In genomic region chr3:108195941-108196590, GRCm38 (mm10) we compare ENCODE assay signal across 7 mouse cellular contexts. TPM values are rescaled to one million over a fixed set of nuclear protein-coding genes. Genes with fewer than 3 reads are reported as not detected.
DNase-seq lines count a peak whose midpoint lies in the region; ATAC-seq and TF ChIP-seq lines count a peak whose summit lies in the region.

No protein-coding gene starts in this region.

- H3K4me3 ChIP-seq in neural tube, embryonic 11.5 days (ENCODE audit: low read depth, low read length), result no peak overlapping the region
- H3K4me3 ChIP-seq in forebrain, embryonic 12.5 days (replicated peaks), result no peak overlapping the region
- no peak overlapping the region for H3K4me3 ChIP-seq in stomach, postnatal 0 days (ENCODE audit: low read depth, low read length)

- H3K36me3 ChIP-seq in neural tube, embryonic 11.5 days (ENCODE audit: control insufficient read depth, insufficient read depth, low read length), result no peaks in the 10 kb centered on the region
- peaks cover 15% of the 10 kb centered on the region for H3K36me3 ChIP-seq in forebrain, embryonic 12.5 days (replicated peaks)
- H3K36me3 ChIP-seq in stomach, postnatal 0 days (ENCODE audit: control insufficient read depth, insufficient read depth, low read length), result no peaks in the 10 kb centered on the region

- no peak overlapping the region for H3K9ac ChIP-seq in neural tube, embryonic 11.5 days (ENCODE audit: low read length)
- H3K9ac ChIP-seq in forebrain, embryonic 12.5 days, result peak overlapping the region; percentile 8; the same call in 1 of the 2 replicates
- H3K9ac ChIP-seq in stomach, postnatal 0 days (ENCODE audit: low read length), result no peak overlapping the region

- H3K4me1 ChIP-seq in neural tube, embryonic 11.5 days (ENCODE audit: control insufficient read depth, insufficient read depth, low read length), result peaks cover 19% of the 10 kb centered on the region
- H3K4me1 ChIP-seq in forebrain, embryonic 12.5 days, result peaks cover 37% of the 10 kb centered on the region
- H3K4me1 ChIP-seq in stomach, postnatal 0 days (replicated peaks; ENCODE audit: control insufficient read depth, insufficient read depth), result peaks cover 2% of the 10 kb centered on the region; the same call in 1 of the 2 replicates

- no peak for ATAC-seq in neural tube, embryonic 11.5 days (ENCODE audit: insufficient read depth, low FRiP score, low TSS enrichment)
- ATAC-seq in forebrain, embryonic 12.5 days (ENCODE audit: low FRiP score), result no peak
- ATAC-seq in stomach, postnatal 0 days (ENCODE audit: low FRiP score, low TSS enrichment), result no peak
- ATAC-seq in erythroblast, adult 5-6 weeks (replicated peaks; ENCODE audit: low FRiP score, poor library complexity, severe bottlenecking), result no peak

- H3K4me2 ChIP-seq in neural tube, embryonic 11.5 days (ENCODE audit: low read depth), result no peak overlapping the region
- 0 out of 2 replicates have a peak overlapping the region, but pooled peaks have one; percentile 24 for H3K4me2 ChIP-seq in forebrain, embryonic 12.5 days
- H3K4me2 ChIP-seq in stomach, postnatal 0 days (replicated peaks; ENCODE audit: low read depth), result no peak overlapping the region

- TF ChIP-seq EP300 in stomach, postnatal 0 days (optimal IDR thresholded peaks at IDR 0.05), result no peak

- TF ChIP-seq CTCF in stomach, postnatal 0 days (IDR thresholded peaks at IDR 0.05; ENCODE audit: low read depth), result no peak

- H3K27me3 ChIP-seq in neural tube, embryonic 11.5 days (ENCODE audit: control insufficient read depth, insufficient read depth, low read length), result no peaks in the 10 kb centered on the region
- H3K27me3 ChIP-seq in forebrain, embryonic 12.5 days, result no peaks in the 10 kb centered on the region
- no peaks in the 10 kb centered on the region for H3K27me3 ChIP-seq in stomach, postnatal 0 days (ENCODE audit: control insufficient read depth, insufficient read depth, low read length)

- no peaks in the 10 kb centered on the region for H3K9me3 ChIP-seq in neural tube, embryonic 11.5 days (ENCODE audit: control insufficient read depth, low read length)
- H3K9me3 ChIP-seq in forebrain, embryonic 12.5 days, result no peaks in the 10 kb centered on the region
- no peaks in the 10 kb centered on the region for H3K9me3 ChIP-seq in stomach, postnatal 0 days (ENCODE audit: control insufficient read depth, low read length)

- no peak for DNase-seq in neural tube, embryonic 11.5 days (ENCODE audit: low spot score)
- DNase-seq in neural tube, embryonic 10.5 days (ENCODE audit: extremely low spot score, low spot score), result no peak
- DNase-seq in layer of hippocampus, postnatal 36 days, result peak; percentile 61 to 73
- DNase-seq in stomach, postnatal 0 days (ENCODE audit: low spot score), result peak; percentile 15
- no peak for DNase-seq in kidney, postnatal 14 days

- peak overlapping the region; percentile 67 for H3K27ac ChIP-seq in neural tube, embryonic 11.5 days (ENCODE audit: low read depth, low read length)
- peak overlapping the region; percentile 79 for H3K27ac ChIP-seq in forebrain, embryonic 12.5 days
- no peak overlapping the region for H3K27ac ChIP-seq in stomach, postnatal 0 days (replicated peaks)

- 80% methylated on average over 7 of the region's 7 CpGs for WGBS in neural tube, embryonic 11.5 days
- 72% methylated on average over 7 of the region's 7 CpGs for WGBS in forebrain, embryonic 12.5 days
- whole genome bisulfite sequencing in stomach, postnatal 0 days, result 68% methylated on average over 7 of the region's 7 CpGs

RNA-seq across cellular contexts. Expression of gene Cyb561d1, which starts 4.9 kb away (rescaled TPM):
- 2.1 and 2.9 TPM in 2 replicates for polyA plus RNA-seq in neural tube, embryonic 11.5 days (2014; fragmentation: Nextera tagmentation; extraction: Ambion mirVana)
- polyA plus RNA-seq in forebrain, embryonic 12.5 days (2016; fragmentation: Nextera tagmentation; extraction: Ambion mirVana), result 4.3 and 5.6 TPM in 2 replicates
- 10 to 100 TPM; 16.4 to 16.5 TPM for total RNA-seq in layer of hippocampus, postnatal 36 days (2021)
- polyA plus RNA-seq in stomach, postnatal 0 days (2015; fragmentation: Nextera tagmentation; extraction: Ambion mirVana), result 5.5 TPM in 2 replicates
- total RNA-seq in erythroblast, adult 5-6 weeks (2015; ENCODE audit: low replicate concordance), result 0.63 and 1.3 TPM in 2 replicates
- 1.1 and 1.7 TPM in 2 replicates for total RNA-seq in erythroblast, adult 5-6 weeks (2017; ENCODE audit: low replicate concordance)

RNA-seq across cellular contexts. Expression of gene Amigo1, which starts 9.9 kb away (rescaled TPM):
- 6.5 and 7.2 TPM in 2 replicates for polyA plus RNA-seq in neural tube, embryonic 11.5 days (2014; fragmentation: Nextera tagmentation; extraction: Ambion mirVana)
- polyA plus RNA-seq in forebrain, embryonic 12.5 days (2016; fragmentation: Nextera tagmentation; extraction: Ambion mirVana), result 7.5 and 8.9 TPM in 2 replicates
- 10 to 100 TPM; 65.0 to 69.0 TPM for total RNA-seq in layer of hippocampus, postnatal 36 days (2021)
- 3.0 and 3.5 TPM in 2 replicates for polyA plus RNA-seq in stomach, postnatal 0 days (2015; fragmentation: Nextera tagmentation; extraction: Ambion mirVana)
- not detected in 2 replicates for total RNA-seq in erythroblast, adult 5-6 weeks (2015; ENCODE audit: low replicate concordance)
- 0.77 TPM in 1 of 2 replicates, not detected in the other for total RNA-seq in erythroblast, adult 5-6 weeks (2017; ENCODE audit: low replicate concordance)

RNA-seq across cellular contexts. Expression of gene Atxn7l2, which starts 14.7 kb away (rescaled TPM):
- 21.1 and 24.5 TPM in 2 replicates for polyA plus RNA-seq in neural tube, embryonic 11.5 days (2014; fragmentation: Nextera tagmentation; extraction: Ambion mirVana)
- polyA plus RNA-seq in forebrain, embryonic 12.5 days (2016; fragmentation: Nextera tagmentation; extraction: Ambion mirVana), result 24.0 and 28.1 TPM in 2 replicates
- total RNA-seq in layer of hippocampus, postnatal 36 days (2021), result 10 to 100 TPM; 25.7 to 28.9 TPM
- polyA plus RNA-seq in stomach, postnatal 0 days (2015; fragmentation: Nextera tagmentation; extraction: Ambion mirVana), result 4.3 and 4.8 TPM in 2 replicates
- 0.58 and 0.84 TPM in 2 replicates for total RNA-seq in erythroblast, adult 5-6 weeks (2015; ENCODE audit: low replicate concordance)
- 0.56 and 1.4 TPM in 2 replicates for total RNA-seq in erythroblast, adult 5-6 weeks (2017; ENCODE audit: low replicate concordance)

RNA-seq across cellular contexts. Expression of gene Sypl2, which starts 30.4 kb away (rescaled TPM):
- polyA plus RNA-seq in neural tube, embryonic 11.5 days (2014; fragmentation: Nextera tagmentation; extraction: Ambion mirVana), result 0.46 and 0.76 TPM in 2 replicates
- 2.6 and 2.8 TPM in 2 replicates for polyA plus RNA-seq in forebrain, embryonic 12.5 days (2016; fragmentation: Nextera tagmentation; extraction: Ambion mirVana)
- total RNA-seq in layer of hippocampus, postnatal 36 days (2021), result 1 to 10 TPM; 2.0 to 2.3 TPM
- 0.04 and 0.05 TPM in 2 replicates for polyA plus RNA-seq in stomach, postnatal 0 days (2015; fragmentation: Nextera tagmentation; extraction: Ambion mirVana)
- total RNA-seq in erythroblast, adult 5-6 weeks (2015; ENCODE audit: low replicate concordance), result not detected in 2 replicates
- not detected in 2 replicates for total RNA-seq in erythroblast, adult 5-6 weeks (2017; ENCODE audit: low replicate concordance)

RNA-seq across cellular contexts. Expression of gene Gpr61, which starts 41.4 kb away (rescaled TPM):
- 0.45 and 1.1 TPM in 2 replicates for polyA plus RNA-seq in neural tube, embryonic 11.5 days (2014; fragmentation: Nextera tagmentation; extraction: Ambion mirVana)
- 0.44 and 0.63 TPM in 2 replicates for polyA plus RNA-seq in forebrain, embryonic 12.5 days (2016; fragmentation: Nextera tagmentation; extraction: Ambion mirVana)
- total RNA-seq in layer of hippocampus, postnatal 36 days (2021), result 10 to 100 TPM; 15.6 to 15.9 TPM
- polyA plus RNA-seq in stomach, postnatal 0 days (2015; fragmentation: Nextera tagmentation; extraction: Ambion mirVana), result 0.11 TPM in 2 replicates
- total RNA-seq in erythroblast, adult 5-6 weeks (2015; ENCODE audit: low replicate concordance), result not detected in 2 replicates
- total RNA-seq in erythroblast, adult 5-6 weeks (2017; ENCODE audit: low replicate concordance), result not detected in 2 replicates

Comparison
In these comparisons a context has a peak if more than half of its experiments do, and no peak if none do; other contexts are left out.
1. DNase-seq: peak in layer of hippocampus, postnatal 36 days (2 of 2) and stomach, postnatal 0 days (single experiment); none in neural tube, embryonic 11.5 days (single experiment), neural tube, embryonic 10.5 days (single experiment) and kidney, postnatal 14 days (single experiment).